Mouse (Mus musculus) limb, embryonic 10.5 days (tissue): Measurements from ENCODE around the gene Tenm2. TPM values are rescaled to one million over a fixed set of nuclear protein-coding genes. Genes with fewer than 3 reads are reported as not detected.
A peak's percentile ranks its signal among the peaks of the same experiment; 100 is the strongest.

Experiments
- DNase-seq: peaks from one replicate; pipeline ENCODE4 v3.0.0-alpha.2; 2017; ENCODE audit warnings: low spot score
- H3K27ac ChIP-seq: fragments of 300-500 bp; sonication (generic); 2 replicates; pipeline ENCODE4 v1.5.1; 2016; ENCODE audit warnings: mild to moderate bottlenecking
- H3K27me3 ChIP-seq: fragments of 300-500 bp; sonication (generic); 2 replicates; pipeline ENCODE4 v1.6.1; 2016; ENCODE audit warnings: low read depth, mild to moderate bottlenecking; ENCODE audit not compliant: poor library complexity, severe bottlenecking
- H3K36me3 ChIP-seq: fragments of 300-500 bp; sonication (generic); 2 replicates; pipeline ENCODE4 v1.6.1; 2016; ENCODE audit warnings: mild to moderate bottlenecking, moderate library complexity
- H3K4me1 ChIP-seq: fragments of 300-500 bp; sonication (generic); 2 replicates; pipeline ENCODE4 v1.6.1; 2016
- H3K4me3 ChIP-seq: fragments of 300-500 bp; sonication (generic); 2 replicates; pipeline ENCODE4 v1.5.1; 2016; ENCODE audit warnings: mild to moderate bottlenecking, moderate library complexity
- H3K9me3 ChIP-seq: fragments of 300-500 bp; sonication (generic); replicated peaks from 2 replicates; pipeline ENCODE4 v1.6.1; 2016; ENCODE audit warnings: mild to moderate bottlenecking
- WGBS: fragments of 180-500 bp; shearing (Covaris S2); methylation state at CpG from one replicate; pipeline ENCODE4 v1.1.7; 2016; 5-methylcytosine and 5-hydroxymethylcytosine counted together
- polyA plus RNA-seq: library from polyadenylated mRNA; unstranded; fragments of >200 nt; fragmentation: Nextera tagmentation; extraction: Ambion mirVana; gene quantifications from 2 replicates; pipeline ENCODE4 v1.2.1, GENCODE M21; 2016

Tenm2 gene
- polyA plus RNA-seq, 1 experiment from 2014 or later = 0.60 TPM

- no peaks in the 10 kb centered on the region for H3K36me3 ChIP-seq
- DNase-seq = no peak
- no peaks in the 10 kb centered on the region for H3K9me3 ChIP-seq
- H3K4me1 ChIP-seq = no peaks in the 10 kb centered on the region; the same call in 1 of the 2 replicates
- WGBS = 68% methylated on average over 4 of the region's 4 CpGs
- no peak overlapping the region for H3K4me3 ChIP-seq
- H3K27me3 ChIP-seq = no peaks in the 10 kb centered on the region
- no peak overlapping the region for H3K27ac ChIP-seq
These were observed 402.9 kb downstream of the Tenm2 start for GRCm38 (mm10) chr11:36832855-36833254.

GRCm38 (mm10) chr11:36831511-36831910, 404.3 kb downstream of the Tenm2 start:
- DNase-seq = no peak
- Histone ChIP-seq H3K4me3 (no peak overlapping the region), H3K4me1 (no peaks in the 10 kb centered on the region; the same call in 1 of the 2 replicates), H3K27me3 (no peaks in the 10 kb centered on the region), H3K36me3 (no peaks in the 10 kb centered on the region), H3K27ac (no peak overlapping the region), H3K9me3 (no peaks in the 10 kb centered on the region)
- 83% methylated on average over 11 of the region's 11 CpGs for WGBS

GRCm38 (mm10) chr11:36824666-36825065, 411.1 kb downstream of the Tenm2 start:
- Histone ChIP-seq H3K4me3 (no peak overlapping the region), H3K27ac (no peak overlapping the region), H3K27me3 (no peaks in the 10 kb centered on the region), H3K9me3 (no peaks in the 10 kb centered on the region), H3K36me3 (no peaks in the 10 kb centered on the region), H3K4me1 (no peaks in the 10 kb centered on the region)
- DNase-seq = no peak
- 47% methylated on average over 7 of the region's 7 CpGs for WGBS

- Histone ChIP-seq H3K4me3 (no peak overlapping the region), H3K27me3 (no peaks in the 10 kb centered on the region), H3K27ac (no peak overlapping the region), H3K4me1 (peaks cover 23% of the 10 kb centered on the region), H3K9me3 (no peaks in the 10 kb centered on the region), H3K36me3 (no peaks in the 10 kb centered on the region)
- DNase-seq = no peak
- 66% methylated on average over 1 of the region's 1 CpGs for WGBS
These were observed 431.1 kb downstream of the Tenm2 start for GRCm38 (mm10) chr11:36804615-36805014.

GRCm38 (mm10) chr11:36802208-36802631, 433.5 kb downstream of the Tenm2 start:
- no peak overlapping the region for H3K27ac ChIP-seq
- no peaks in the 10 kb centered on the region for H3K9me3 ChIP-seq
- no peak for DNase-seq
- H3K4me1 ChIP-seq = peaks cover 30% of the 10 kb centered on the region
- WGBS = 45% methylated on average over 8 of the region's 8 CpGs
- H3K36me3 ChIP-seq = no peaks in the 10 kb centered on the region
- H3K27me3 ChIP-seq = no peaks in the 10 kb centered on the region
- H3K4me3 ChIP-seq = no peak overlapping the region

GRCm38 (mm10) chr11:36801683-36802082, 434.1 kb downstream of the Tenm2 start:
- WGBS = 85% methylated on average over 4 of the region's 4 CpGs

GRCm38 (mm10) chr11:36799409-36799808, 436.4 kb downstream of the Tenm2 start:
- WGBS = 39% methylated on average over 8 of the region's 8 CpGs
- no peaks in the 10 kb centered on the region for H3K27me3 ChIP-seq
- peak; percentile 34 for DNase-seq
- H3K27ac ChIP-seq = peak overlapping the region; percentile 54
- no peaks in the 10 kb centered on the region for H3K9me3 ChIP-seq
- no peak overlapping the region for H3K4me3 ChIP-seq
- H3K36me3 ChIP-seq = no peaks in the 10 kb centered on the region
- H3K4me1 ChIP-seq = peaks cover 30% of the 10 kb centered on the region

More at GRCm38 (mm10) chr11:36801683-36802082, 434.1 kb downstream of the Tenm2 start:
- no peaks in the 10 kb centered on the region for H3K27me3 ChIP-seq
- peaks cover 30% of the 10 kb centered on the region for H3K4me1 ChIP-seq
- H3K36me3 ChIP-seq = no peaks in the 10 kb centered on the region
- no peak for DNase-seq
- no peak overlapping the region for H3K27ac ChIP-seq
- no peak overlapping the region for H3K4me3 ChIP-seq
- no peaks in the 10 kb centered on the region for H3K9me3 ChIP-seq

GRCm38 (mm10) chr11:36758009-36758408, 477.8 kb downstream of the Tenm2 start:
- 90% methylated on average over 3 of the region's 3 CpGs for WGBS
- no peak for DNase-seq

GRCm38 (mm10) chr11:36746286-36746685, 489.5 kb downstream of the Tenm2 start:
- Histone ChIP-seq H3K36me3 (no peaks in the 10 kb centered on the region), H3K27ac (no peak overlapping the region), H3K4me3 (no peak overlapping the region), H3K4me1 (0 out of 2 replicates have a peak, but pooled peaks cover 3% of the 10 kb centered on the region), H3K27me3 (no peaks in the 10 kb centered on the region), H3K9me3 (no peaks in the 10 kb centered on the region)
- no peak for DNase-seq
- 91% methylated on average over 4 of the region's 4 CpGs for WGBS

More at GRCm38 (mm10) chr11:36758009-36758408, 477.8 kb downstream of the Tenm2 start:
- no peaks in the 10 kb centered on the region for H3K36me3 ChIP-seq
- H3K9me3 ChIP-seq = no peaks in the 10 kb centered on the region
- no peaks in the 10 kb centered on the region for H3K27me3 ChIP-seq
- no peaks in the 10 kb centered on the region for H3K4me1 ChIP-seq
- H3K4me3 ChIP-seq = no peak overlapping the region
- no peak overlapping the region for H3K27ac ChIP-seq

- no peak overlapping the region for H3K4me3 ChIP-seq
- no peaks in the 10 kb centered on the region for H3K9me3 ChIP-seq
- 84% methylated on average over 3 of the region's 3 CpGs for WGBS
- no peak overlapping the region for H3K27ac ChIP-seq
- no peaks in the 10 kb centered on the region for H3K27me3 ChIP-seq
- H3K36me3 ChIP-seq = no peaks in the 10 kb centered on the region
- no peaks in the 10 kb centered on the region for H3K4me1 ChIP-seq
- no peak for DNase-seq
These were observed 508.0 kb downstream of the Tenm2 start for GRCm38 (mm10) chr11:36727800-36728199.

- H3K36me3 ChIP-seq = no peaks in the 10 kb centered on the region
- no peak for DNase-seq
- no peaks in the 10 kb centered on the region for H3K9me3 ChIP-seq
- 72% methylated on average over 2 of the region's 2 CpGs for WGBS
- H3K4me1 ChIP-seq = peaks cover 6% of the 10 kb centered on the region; the same call in 1 of the 2 replicates
- no peak overlapping the region for H3K4me3 ChIP-seq
- no peaks in the 10 kb centered on the region for H3K27me3 ChIP-seq
- no peak overlapping the region for H3K27ac ChIP-seq
These were observed 532.9 kb downstream of the Tenm2 start for GRCm38 (mm10) chr11:36702881-36703280.

GRCm38 (mm10) chr11:36700951-36701350, 534.8 kb downstream of the Tenm2 start:
- Histone ChIP-seq H3K9me3 (no peaks in the 10 kb centered on the region), H3K4me3 (no peak overlapping the region), H3K27ac (no peak overlapping the region), H3K36me3 (no peaks in the 10 kb centered on the region), H3K4me1 (peaks cover 15% of the 10 kb centered on the region), H3K27me3 (no peaks in the 10 kb centered on the region)
- 91% methylated on average over 3 of the region's 3 CpGs for WGBS
- no peak for DNase-seq

- Histone ChIP-seq H3K27ac (no peak overlapping the region), H3K36me3 (no peaks in the 10 kb centered on the region), H3K4me1 (peaks cover 15% of the 10 kb centered on the region), H3K27me3 (no peaks in the 10 kb centered on the region), H3K4me3 (no peak overlapping the region), H3K9me3 (no peaks in the 10 kb centered on the region)
- 92% methylated on average over 6 of the region's 6 CpGs for WGBS
- no peak for DNase-seq
These were observed 535.6 kb downstream of the Tenm2 start for GRCm38 (mm10) chr11:36700131-36700530.

- Histone ChIP-seq H3K27ac (no peak overlapping the region), H3K27me3 (no peaks in the 10 kb centered on the region), H3K4me1 (peaks cover 15% of the 10 kb centered on the region), H3K4me3 (no peak overlapping the region), H3K9me3 (no peaks in the 10 kb centered on the region), H3K36me3 (no peaks in the 10 kb centered on the region)
- DNase-seq = no peak
- 72% methylated on average over 7 of the region's 7 CpGs for WGBS
These were observed 537.5 kb downstream of the Tenm2 start for GRCm38 (mm10) chr11:36698268-36698667.
